Mouse (Mus musculus): ENCODE measurements around the gene Tmem182. TPM values are rescaled to one million over a fixed set of nuclear protein-coding genes. Genes with fewer than 3 reads are reported as not detected.

Tmem182 gene
- polyA plus RNA-seq, 1 experiment: 0.35 TPM

- no peaks in the 10 kb centered on the region for H3K79me2 ChIP-seq (ENCODE audit: control insufficient read depth, insufficient read depth)
- TF ChIP-seq MYOG (IDR thresholded peaks at IDR 0.05; ENCODE audit: control insufficient read depth, extremely low read depth, insufficient read length): no peak
- TF ChIP-seq CEBPB (IDR thresholded peaks at IDR 0.05; ENCODE audit: low read depth): no peak
- TF ChIP-seq MAX (IDR thresholded peaks at IDR 0.05): no peak
- no peak for TF ChIP-seq USF1 (IDR thresholded peaks at IDR 0.05; ENCODE audit: low read depth)
- no peak for TF ChIP-seq MYOD1 (IDR thresholded peaks at IDR 0.05; ENCODE audit: control insufficient read depth, insufficient read length, low read depth)
- no peak for TF ChIP-seq CTCF (IDR thresholded peaks at IDR 0.05; ENCODE audit: control insufficient read depth, insufficient read depth, insufficient read length)
- TF ChIP-seq FOSL1 (IDR thresholded peaks at IDR 0.05; ENCODE audit: insufficient read depth, low read length, poor library complexity, severe bottlenecking): no peak
- no peak overlapping the region for H3ac ChIP-seq (ENCODE audit: control insufficient read depth, insufficient read length, low read depth)
- no peaks in the 10 kb centered on the region for H3K79me3 ChIP-seq (ENCODE audit: low read depth)
- no peaks in the 10 kb centered on the region for H3K36me3 ChIP-seq (ENCODE audit: control insufficient read depth, insufficient read depth)
- H3K27me3 ChIP-seq (ENCODE audit: control insufficient read depth, insufficient read depth, insufficient read length): no peaks in the 10 kb centered on the region
- peak overlapping the region; percentile 34 for H3K4me3 ChIP-seq (ENCODE audit: insufficient read depth, poor library complexity, severe bottlenecking)
Observed at GRCm38 (mm10) chr1:40789666-40790233, 15.7 kb upstream of the Tmem182 start.

- peak within 1 kb of the TSS; percentile 44 for H3ac ChIP-seq (ENCODE audit: control insufficient read depth, insufficient read length, low read depth)
- TF ChIP-seq MAX (IDR thresholded peaks at IDR 0.05) (no peak), MYOD1 (IDR thresholded peaks at IDR 0.05; ENCODE audit: control insufficient read depth, insufficient read length, low read depth) (no peak), FOSL1 (IDR thresholded peaks at IDR 0.05; ENCODE audit: insufficient read depth, low read length, poor library complexity, severe bottlenecking) (no peak), USF1 (IDR thresholded peaks at IDR 0.05; ENCODE audit: low read depth) (no peak), CTCF (IDR thresholded peaks at IDR 0.05; ENCODE audit: control insufficient read depth, insufficient read depth, insufficient read length) (no peak), CEBPB (IDR thresholded peaks at IDR 0.05; ENCODE audit: low read depth) (no peak), MYOG (IDR thresholded peaks at IDR 0.05; ENCODE audit: control insufficient read depth, extremely low read depth, insufficient read length) (no peak)
- no peaks in the 10 kb centered on the region for H3K79me3 ChIP-seq (ENCODE audit: low read depth)
- no peaks in the 10 kb centered on the region for H3K36me3 ChIP-seq (ENCODE audit: control insufficient read depth, insufficient read depth)
- H3K79me2 ChIP-seq (ENCODE audit: control insufficient read depth, insufficient read depth): no peaks in the 10 kb centered on the region
- H3K27me3 ChIP-seq (ENCODE audit: control insufficient read depth, insufficient read depth, insufficient read length): no peaks in the 10 kb centered on the region
- H3K4me3 ChIP-seq (ENCODE audit: insufficient read depth, poor library complexity, severe bottlenecking): peak within 1 kb of the TSS; percentile 34
Observed at GRCm38 (mm10) chr1:40790324-40791141, 14.9 kb upstream of the Tmem182 start, which contains the start of gene Mfsd9. Mfsd9 (minus strand) TSS chr1:40790687.

DNA sequence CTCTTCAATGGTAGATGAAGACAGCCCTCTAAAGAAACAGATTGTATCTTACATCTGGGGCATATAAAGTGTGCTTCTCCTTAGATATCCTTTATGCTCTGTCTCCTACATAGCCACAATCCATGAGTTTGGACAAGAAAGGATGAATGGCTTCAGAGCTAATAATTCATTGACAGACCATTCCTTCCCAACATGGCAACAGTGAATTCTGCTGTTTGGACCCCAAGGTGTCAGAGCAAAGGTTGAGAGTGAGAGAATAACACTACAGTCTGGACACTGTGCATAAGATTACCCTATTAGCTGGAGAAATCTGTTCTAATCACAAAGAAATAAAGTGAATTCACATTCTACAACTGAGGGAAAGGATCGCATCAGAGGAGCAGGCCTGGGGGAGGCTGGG lies 9.9 kb upstream of the Tmem182 start:
- H3K36me3 ChIP-seq (ENCODE audit: control insufficient read depth, insufficient read depth): no peaks in the 10 kb centered on the region
- H3K27me3 ChIP-seq (ENCODE audit: control insufficient read depth, insufficient read depth, insufficient read length): no peaks in the 10 kb centered on the region
- no peaks in the 10 kb centered on the region for H3K79me3 ChIP-seq (ENCODE audit: low read depth)
- H3ac ChIP-seq (ENCODE audit: control insufficient read depth, insufficient read length, low read depth): no peak overlapping the region
- no peaks in the 10 kb centered on the region for H3K79me2 ChIP-seq (ENCODE audit: control insufficient read depth, insufficient read depth)
- TF ChIP-seq MYOG (IDR thresholded peaks at IDR 0.05; ENCODE audit: control insufficient read depth, extremely low read depth, insufficient read length) (no peak), MAX (IDR thresholded peaks at IDR 0.05) (no peak), CEBPB (IDR thresholded peaks at IDR 0.05; ENCODE audit: low read depth) (no peak), CTCF (IDR thresholded peaks at IDR 0.05; ENCODE audit: control insufficient read depth, insufficient read depth, insufficient read length) (no peak), MYOD1 (IDR thresholded peaks at IDR 0.05; ENCODE audit: control insufficient read depth, insufficient read length, low read depth) (no peak), USF1 (IDR thresholded peaks at IDR 0.05; ENCODE audit: low read depth) (no peak), FOSL1 (IDR thresholded peaks at IDR 0.05; ENCODE audit: insufficient read depth, low read length, poor library complexity, severe bottlenecking) (no peak)
- no peak overlapping the region for H3K4me3 ChIP-seq (ENCODE audit: insufficient read depth, poor library complexity, severe bottlenecking)

GRCm38 (mm10) chr1:40797348-40797747 lies 8.1 kb upstream of the Tmem182 start:
- H3K27me3 ChIP-seq (ENCODE audit: control insufficient read depth, insufficient read depth, insufficient read length): no peaks in the 10 kb centered on the region
- H3ac ChIP-seq (ENCODE audit: control insufficient read depth, insufficient read length, low read depth): no peak overlapping the region
- no peak overlapping the region for H3K4me3 ChIP-seq (ENCODE audit: insufficient read depth, poor library complexity, severe bottlenecking)
- no peaks in the 10 kb centered on the region for H3K79me3 ChIP-seq (ENCODE audit: low read depth)
- no peaks in the 10 kb centered on the region for H3K79me2 ChIP-seq (ENCODE audit: control insufficient read depth, insufficient read depth)
- TF ChIP-seq CTCF (IDR thresholded peaks at IDR 0.05; ENCODE audit: control insufficient read depth, insufficient read depth, insufficient read length) (peak; percentile 44), MYOD1 (IDR thresholded peaks at IDR 0.05; ENCODE audit: control insufficient read depth, insufficient read length, low read depth) (no peak)
- H3K36me3 ChIP-seq (ENCODE audit: control insufficient read depth, insufficient read depth): no peaks in the 10 kb centered on the region

- TF ChIP-seq CEBPB (IDR thresholded peaks at IDR 0.05; ENCODE audit: low read depth): no peak
- TF ChIP-seq FOSL1 (IDR thresholded peaks at IDR 0.05; ENCODE audit: insufficient read depth, low read length, poor library complexity, severe bottlenecking): no peak
- no peak for TF ChIP-seq MAX (IDR thresholded peaks at IDR 0.05)
- TF ChIP-seq CTCF (IDR thresholded peaks at IDR 0.05; ENCODE audit: control insufficient read depth, insufficient read depth, insufficient read length): no peak
- TF ChIP-seq MYOG (IDR thresholded peaks at IDR 0.05; ENCODE audit: control insufficient read depth, extremely low read depth, insufficient read length): no peak
- no peak for TF ChIP-seq MYOD1 (IDR thresholded peaks at IDR 0.05; ENCODE audit: control insufficient read depth, insufficient read length, low read depth)
- TF ChIP-seq USF1 (IDR thresholded peaks at IDR 0.05; ENCODE audit: low read depth): no peak
- no peaks in the 10 kb centered on the region for H3K36me3 ChIP-seq (ENCODE audit: control insufficient read depth, insufficient read depth)
- no peaks in the 10 kb centered on the region for H3K27me3 ChIP-seq (ENCODE audit: control insufficient read depth, insufficient read depth, insufficient read length)
- H3ac ChIP-seq (ENCODE audit: control insufficient read depth, insufficient read length, low read depth): no peak overlapping the region
- no peaks in the 10 kb centered on the region for H3K79me3 ChIP-seq (ENCODE audit: low read depth)
- no peaks in the 10 kb centered on the region for H3K79me2 ChIP-seq (ENCODE audit: control insufficient read depth, insufficient read depth)
- H3K4me3 ChIP-seq (ENCODE audit: insufficient read depth, poor library complexity, severe bottlenecking): no peak overlapping the region
Observed at GRCm38 (mm10) chr1:40799121-40799520, 6.3 kb upstream of the Tmem182 start.
